ENCODE assay signal across 9 mouse cellular contexts in genomic region chr12:69215000-69215785, GRCm38 (mm10). TPM values are rescaled to one million over a fixed set of nuclear protein-coding genes. Genes with fewer than 3 reads are reported as not detected.
DNase-seq lines count a peak whose midpoint lies in the region; TF ChIP-seq lines count a peak whose summit lies in the region.
"Had no signal": no experiment of that assay in that cellular context is flagged by ENCODE, and none has a peak within 500 bp of the region (broad histone marks: within the 10 kb centered on the region; RNA-seq: fewer than 3 reads in every experiment).

No protein-coding gene starts in this region.

- intact Hi-C loops in gastrocnemius, adult 2 months (cut with DNase I) = no loop called here

- H3K27ac ChIP-seq in gastrocnemius, adult 2 months = peak overlapping the region; percentile 1; the same call in 1 of the 2 replicates
- H3K27ac ChIP-seq: limb, embryonic 12.5 days had no signal

- no peak for TF ChIP-seq CTCF in gastrocnemius, adult 2 months (IDR thresholded peaks at IDR 0.05)

- DNase-seq in right cerebral cortex, adult 18-20 months = peak; percentile 48
- no peak for DNase-seq in right cerebral cortex, postnatal 4 days
- DNase-seq in gastrocnemius, adult 2 months = peak; percentile 76
- DNase-seq in layer of hippocampus, postnatal 14 days (ENCODE audit: low spot score in 2 of 2) = peak; percentile 64 to 77
- peak; percentile 23 to 64 for DNase-seq in urinary bladder, postnatal 4 days (ENCODE audit: low spot score in 2 of 2)
- no peak for DNase-seq in cerebellum, adult 18-20 months
- no peak for DNase-seq in cerebellum, postnatal 4 days (ENCODE audit: low spot score in 2 of 2)
- DNase-seq in cerebellum, postnatal 14 days = no peak

- no peak overlapping the region for H3K4me3 ChIP-seq in gastrocnemius, adult 2 months
- H3K4me3 ChIP-seq: limb, embryonic 12.5 days had no signal

RNA-seq across cellular contexts. Expression of gene Gm49384, which starts 11.1 kb away (rescaled TPM):
- 1 to 10 TPM; 2.0 to 3.2 TPM for total RNA-seq in gastrocnemius, adult 2 months (2021)
- 1 to 10 TPM; 3.8 to 4.0 TPM for total RNA-seq in layer of hippocampus, postnatal 14 days (2021)

RNA-seq across cellular contexts. Expression of gene Pole2, which starts 12.8 kb away (rescaled TPM):
- total RNA-seq in gastrocnemius, adult 2 months (2021) = under 1 TPM; 0.28 to 0.42 TPM
- under 1 TPM; 0.69 to 0.85 TPM for total RNA-seq in layer of hippocampus, postnatal 14 days (2021)

RNA-seq across cellular contexts. Expression of gene Dnaaf2, which starts 17.0 kb away (rescaled TPM):
- total RNA-seq in gastrocnemius, adult 2 months (2021) = under 1 TPM; 0.38 to 0.64 TPM
- 1 to 10 TPM; 2.2 TPM for total RNA-seq in layer of hippocampus, postnatal 14 days (2021)

RNA-seq across cellular contexts. Expression of gene Gm49383, which starts 18.3 kb away (rescaled TPM):
- total RNA-seq in gastrocnemius, adult 2 months (2021) = 1 to 10 TPM; 3.1 to 3.4 TPM
- total RNA-seq in layer of hippocampus, postnatal 14 days (2021) = 1 to 10 TPM; 4.0 to 7.1 TPM

RNA-seq across cellular contexts. Expression of gene Klhdc1, which starts 25.8 kb away (rescaled TPM):
- total RNA-seq in gastrocnemius, adult 2 months (2021) = 10 to 100 TPM; 18.7 to 24.1 TPM
- 10 to 100 TPM; 12.4 to 13.7 TPM for total RNA-seq in layer of hippocampus, postnatal 14 days (2021)

Comparison
In these comparisons a context has a peak if more than half of its experiments do, and no peak if none do; other contexts are left out.
1. DNase-seq: peak in right cerebral cortex, adult 18-20 months (single experiment), gastrocnemius, adult 2 months (single experiment), layer of hippocampus, postnatal 14 days (2 of 2) and urinary bladder, postnatal 4 days (2 of 2); none in right cerebral cortex, postnatal 4 days (single experiment), cerebellum, adult 18-20 months (0 of 2), cerebellum, postnatal 4 days (0 of 2) and cerebellum, postnatal 14 days (0 of 2).